Mouse (Mus musculus) bone marrow, adult 2 months (tissue): ENCODE data around the gene Rps27l.

Source experiments
- CTCF ChIP-seq: fragments of 200-500 bp; IDR thresholded peaks from 2 replicates; pipeline ENCODE4 v1.5.1; 2011; ENCODE audit warnings: low read length, control low read depth; ENCODE audit not compliant: control insufficient read depth, insufficient read depth
- POLR2A ChIP-seq: fragments of 200-500 bp; IDR thresholded peaks from 2 replicates; pipeline ENCODE4 v1.6.1; 2011; ENCODE audit warnings: low read depth, mild to moderate bottlenecking, control low read depth, low read length, borderline replicate concordance; ENCODE audit not compliant: control insufficient read depth

DNA sequence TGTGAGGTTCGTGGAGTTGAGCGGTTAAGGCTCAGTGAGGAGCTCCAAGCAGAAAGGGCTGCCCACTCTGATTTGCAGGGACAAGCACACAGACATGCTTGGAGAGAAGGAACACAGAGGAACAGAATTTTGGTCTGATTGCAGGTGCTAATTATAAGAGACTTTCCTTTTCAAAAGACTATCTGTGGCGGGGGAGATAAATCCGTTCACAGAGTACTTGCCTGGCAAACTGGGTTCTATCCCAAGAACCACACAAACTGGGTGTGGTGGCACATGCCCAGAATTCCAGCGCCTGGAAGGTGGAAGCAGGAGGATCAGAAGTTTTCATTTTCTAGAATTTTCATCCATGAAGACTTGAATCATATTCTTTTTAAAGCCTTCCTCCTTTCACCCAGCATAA is 31.2 kb downstream of the Rps27l start:
- TF ChIP-seq POLR2A (no peak), CTCF (no peak)
